Mouse (Mus musculus): ENCODE measurements around the gene Fam114a1. TPM values are rescaled to one million over a fixed set of nuclear protein-coding genes. Genes with fewer than 3 reads are reported as not detected.

Gene Fam114a1
- polyA plus RNA-seq, 1 experiment from 2014 or later: 38.8 TPM

DNA sequence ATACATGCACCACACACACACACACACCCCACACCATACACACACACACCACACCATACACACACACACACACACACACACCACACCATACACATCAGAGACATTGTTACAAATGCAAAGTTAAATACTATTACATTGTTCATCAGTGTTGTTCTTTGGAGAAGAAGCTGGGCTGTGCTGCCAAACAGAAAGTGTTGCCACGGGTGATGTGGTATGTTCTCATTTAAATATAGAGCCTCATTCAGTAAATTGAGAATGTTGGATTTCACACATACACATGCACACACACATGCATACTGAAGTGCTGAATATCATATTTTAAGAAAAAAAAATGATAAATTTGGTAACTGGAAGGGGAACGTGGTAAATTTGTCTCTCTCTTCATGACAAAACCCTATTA, 54.8 kb downstream of the Fam114a1 start:
- Histone ChIP-seq H3K9me3 (ENCODE audit: control insufficient read depth, low read length) (no peaks in the 10 kb centered on the region), H3K4me1 (ENCODE audit: control insufficient read depth, insufficient read depth, low read length) (no peaks in the 10 kb centered on the region), H3K27ac (ENCODE audit: low read length) (no peak overlapping the region), H3K27me3 (replicated peaks; ENCODE audit: control insufficient read depth, insufficient read depth, low read length) (no peaks in the 10 kb centered on the region), H3K36me3 (ENCODE audit: control insufficient read depth, insufficient read depth, low read length) (peaks cover 7% of the 10 kb centered on the region), H3K4me3 (ENCODE audit: low read length) (no peak overlapping the region), H3K4me2 (ENCODE audit: low read depth, low read length) (no peak overlapping the region), H3K9ac (ENCODE audit: low read depth, low read length) (no peak overlapping the region)
- 80% methylated on average over 2 of the region's 2 CpGs for WGBS
- no peak for ATAC-seq

DNA sequence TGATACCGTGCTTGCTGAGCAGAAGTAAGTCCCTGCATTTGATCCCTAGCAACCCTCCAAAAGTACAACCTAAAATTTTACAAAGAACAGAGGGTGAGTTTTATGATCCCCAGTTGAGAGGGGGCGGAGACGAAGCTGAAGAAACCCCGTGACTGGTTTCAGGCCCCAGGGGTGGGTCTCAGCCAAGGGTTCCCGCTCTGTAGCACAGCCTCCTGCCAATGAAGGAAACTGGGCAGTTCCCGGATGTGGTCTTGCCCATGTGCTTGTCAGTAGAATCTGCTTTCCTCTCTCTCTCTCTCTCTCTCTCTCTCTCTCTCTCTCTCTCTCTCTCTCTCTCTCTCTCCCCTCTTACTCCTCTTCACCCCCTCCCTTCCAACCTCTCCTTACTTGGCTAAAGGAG, 56.0 kb downstream of the Fam114a1 start:
- no peak for ATAC-seq

DNA sequence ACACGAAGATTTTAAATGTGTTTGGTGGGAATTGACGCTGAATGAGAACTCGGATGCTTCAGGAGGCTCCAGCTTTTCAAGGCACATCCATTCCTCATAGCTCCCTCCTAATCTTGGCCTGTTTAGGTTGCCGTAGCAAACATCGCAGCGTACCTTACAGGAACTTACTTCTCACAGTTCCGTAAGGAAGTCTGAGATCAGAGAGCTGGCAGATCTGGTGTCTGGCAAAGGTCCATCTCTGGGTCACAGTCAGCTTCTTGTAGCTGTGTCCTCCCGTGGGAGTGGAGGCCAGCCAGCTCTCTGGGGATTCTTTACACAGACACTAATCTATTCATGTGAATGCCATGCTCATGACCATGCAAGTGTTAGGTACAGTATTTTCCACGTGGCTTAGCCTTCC, 56.9 kb downstream of the Fam114a1 start:
- Histone ChIP-seq H3K36me3 (ENCODE audit: control insufficient read depth, insufficient read depth, low read length) (peaks cover 7% of the 10 kb centered on the region), H3K9me3 (ENCODE audit: control insufficient read depth, low read length) (no peaks in the 10 kb centered on the region), H3K27me3 (replicated peaks; ENCODE audit: control insufficient read depth, insufficient read depth, low read length) (no peaks in the 10 kb centered on the region), H3K27ac (ENCODE audit: low read length) (no peak overlapping the region), H3K9ac (ENCODE audit: low read depth, low read length) (no peak overlapping the region), H3K4me1 (ENCODE audit: control insufficient read depth, insufficient read depth, low read length) (no peaks in the 10 kb centered on the region), H3K4me2 (ENCODE audit: low read depth, low read length) (no peak overlapping the region), H3K4me3 (ENCODE audit: low read length) (no peak overlapping the region)
- no peak for ATAC-seq
- WGBS: 73% methylated on average over 9 of the region's 9 CpGs

More for the DNA sequence above, 56.0 kb downstream of the Fam114a1 start:
- no peaks in the 10 kb centered on the region for H3K27me3 ChIP-seq (replicated peaks; ENCODE audit: control insufficient read depth, insufficient read depth, low read length)
- H3K36me3 ChIP-seq (ENCODE audit: control insufficient read depth, insufficient read depth, low read length): peaks cover 10% of the 10 kb centered on the region
- no peak overlapping the region for H3K4me2 ChIP-seq (ENCODE audit: low read depth, low read length)
- no peaks in the 10 kb centered on the region for H3K9me3 ChIP-seq (ENCODE audit: control insufficient read depth, low read length)
- WGBS: 40% methylated on average over 6 of the region's 6 CpGs
- H3K4me1 ChIP-seq (ENCODE audit: control insufficient read depth, insufficient read depth, low read length): no peaks in the 10 kb centered on the region
- no peak overlapping the region for H3K9ac ChIP-seq (ENCODE audit: low read depth, low read length)
- H3K27ac ChIP-seq (ENCODE audit: low read length): no peak overlapping the region
- no peak overlapping the region for H3K4me3 ChIP-seq (ENCODE audit: low read length)

DNA sequence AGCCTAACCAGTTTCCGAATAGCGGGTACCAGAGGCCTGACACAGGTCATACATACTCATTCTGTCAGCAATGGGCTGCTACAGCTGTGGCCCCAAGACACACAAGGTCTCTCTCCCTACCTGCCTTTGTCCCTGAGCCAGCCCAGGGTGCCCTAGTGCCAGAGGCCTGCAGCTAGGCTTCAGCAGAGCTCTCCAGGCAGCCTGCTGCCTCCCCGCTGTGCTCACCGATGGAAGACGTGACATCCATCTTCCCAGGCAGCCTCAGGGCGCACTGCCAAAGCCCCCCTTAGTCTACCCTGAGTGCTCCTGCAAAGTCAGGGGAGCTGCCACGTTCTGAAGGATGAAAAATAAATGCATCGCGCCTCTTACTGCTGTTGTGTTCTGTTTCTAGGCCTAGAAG, 58.1 kb downstream of the Fam114a1 start:
- H3K4me3 ChIP-seq (ENCODE audit: low read length): no peak overlapping the region
- H3K36me3 ChIP-seq (ENCODE audit: control insufficient read depth, insufficient read depth, low read length): peaks cover 6% of the 10 kb centered on the region; the same call in 1 of the 2 replicates
- H3K4me1 ChIP-seq (ENCODE audit: control insufficient read depth, insufficient read depth, low read length): no peaks in the 10 kb centered on the region
- ATAC-seq: no peak
- WGBS: 52% methylated on average over 9 of the region's 9 CpGs
- no peak overlapping the region for H3K4me2 ChIP-seq (ENCODE audit: low read depth, low read length)
- no peak overlapping the region for H3K27ac ChIP-seq (ENCODE audit: low read length)
- no peak overlapping the region for H3K9ac ChIP-seq (ENCODE audit: low read depth, low read length)
- H3K9me3 ChIP-seq (ENCODE audit: control insufficient read depth, low read length): no peaks in the 10 kb centered on the region
- H3K27me3 ChIP-seq (replicated peaks; ENCODE audit: control insufficient read depth, insufficient read depth, low read length): no peaks in the 10 kb centered on the region

DNA sequence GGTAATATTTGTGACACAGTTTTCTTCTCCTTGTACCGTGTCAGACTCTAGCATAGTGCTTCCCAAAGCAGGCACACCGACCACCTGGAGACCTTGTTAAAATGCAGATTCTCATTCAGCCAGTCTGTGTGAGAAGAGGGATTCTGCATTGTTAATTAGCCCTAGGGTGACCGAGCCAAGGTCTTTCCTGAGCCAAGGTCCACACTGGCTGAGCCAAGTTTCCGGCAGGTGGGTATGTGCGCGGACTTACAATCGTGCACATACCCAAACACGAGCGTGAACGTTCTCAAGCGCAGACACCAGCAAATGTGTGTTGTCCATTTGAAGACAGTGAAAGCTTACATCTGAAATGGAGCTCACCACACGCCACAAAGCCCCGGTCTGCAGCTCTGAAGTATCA, 66.7 kb downstream of the Fam114a1 start:
- Histone ChIP-seq H3K4me2 (ENCODE audit: low read depth, low read length) (no peak overlapping the region), H3K27ac (ENCODE audit: low read length) (no peak overlapping the region), H3K36me3 (ENCODE audit: control insufficient read depth, insufficient read depth, low read length) (peaks cover 9% of the 10 kb centered on the region; the same call in 1 of the 2 replicates), H3K4me1 (ENCODE audit: control insufficient read depth, insufficient read depth, low read length) (no peaks in the 10 kb centered on the region), H3K9ac (ENCODE audit: low read depth, low read length) (no peak overlapping the region), H3K27me3 (replicated peaks; ENCODE audit: control insufficient read depth, insufficient read depth, low read length) (no peaks in the 10 kb centered on the region), H3K4me3 (ENCODE audit: low read length) (no peak overlapping the region), H3K9me3 (ENCODE audit: control insufficient read depth, low read length) (no peaks in the 10 kb centered on the region)
- ATAC-seq: no peak
- WGBS: 82% methylated on average over 13 of the region's 13 CpGs

DNA sequence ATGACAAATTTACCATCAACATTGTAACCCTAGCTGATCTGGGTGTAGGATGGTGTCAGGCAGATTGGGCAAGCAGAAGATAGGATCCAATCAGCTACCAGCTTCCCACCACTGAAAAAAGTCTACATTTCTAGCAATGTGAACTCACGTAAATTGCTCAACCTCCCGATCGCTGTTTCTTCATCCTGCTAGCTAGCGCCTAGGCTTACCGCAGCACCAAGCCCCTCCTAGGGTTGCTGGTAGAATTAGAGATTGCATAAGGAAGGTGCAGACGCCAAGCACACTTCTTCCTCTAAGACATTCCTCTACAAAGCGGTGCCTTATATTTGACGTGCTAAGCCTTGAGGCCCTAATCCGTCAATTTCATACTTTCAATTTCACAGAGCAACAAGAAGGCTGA, 68.4 kb downstream of the Fam114a1 start:
- Histone ChIP-seq H3K9me3 (ENCODE audit: control insufficient read depth, low read length) (no peaks in the 10 kb centered on the region), H3K9ac (ENCODE audit: low read depth, low read length) (no peak overlapping the region), H3K27ac (ENCODE audit: low read length) (no peak overlapping the region), H3K4me1 (ENCODE audit: control insufficient read depth, insufficient read depth, low read length) (no peaks in the 10 kb centered on the region), H3K36me3 (ENCODE audit: control insufficient read depth, insufficient read depth, low read length) (peaks cover 9% of the 10 kb centered on the region; the same call in 1 of the 2 replicates), H3K4me3 (ENCODE audit: low read length) (no peak overlapping the region), H3K27me3 (replicated peaks; ENCODE audit: control insufficient read depth, insufficient read depth, low read length) (no peaks in the 10 kb centered on the region), H3K4me2 (ENCODE audit: low read depth, low read length) (no peak overlapping the region)
- no peak for ATAC-seq
- WGBS: 68% methylated on average over 9 of the region's 9 CpGs

- H3K27me3 ChIP-seq (replicated peaks; ENCODE audit: control insufficient read depth, insufficient read depth, low read length): no peaks in the 10 kb centered on the region
- peak overlapping the region; percentile 40; the same call in 1 of the 2 replicates for H3K27ac ChIP-seq (ENCODE audit: low read length)
- H3K4me2 ChIP-seq (ENCODE audit: low read depth, low read length): no peak overlapping the region
- no peaks in the 10 kb centered on the region for H3K4me1 ChIP-seq (ENCODE audit: control insufficient read depth, insufficient read depth, low read length)
- no peak; the same call in 1 of the 2 replicates for ATAC-seq
- WGBS: 75% methylated on average over 11 of the region's 11 CpGs
- H3K9ac ChIP-seq (ENCODE audit: low read depth, low read length): no peak overlapping the region
- H3K9me3 ChIP-seq (ENCODE audit: control insufficient read depth, low read length): no peaks in the 10 kb centered on the region
- H3K4me3 ChIP-seq (ENCODE audit: low read length): no peak overlapping the region
- H3K36me3 ChIP-seq (ENCODE audit: control insufficient read depth, insufficient read depth, low read length): peaks cover 9% of the 10 kb centered on the region; the same call in 1 of the 2 replicates
Observed at GRCm38 (mm10) chr5:65038811-65039571, 69.1 kb downstream of the Fam114a1 start.

- no peaks in the 10 kb centered on the region for H3K9me3 ChIP-seq (ENCODE audit: control insufficient read depth, low read length)
- no peak overlapping the region for H3K4me2 ChIP-seq (ENCODE audit: low read depth, low read length)
- ATAC-seq: no peak
- 76% methylated on average over 5 of the region's 5 CpGs for WGBS
- H3K27ac ChIP-seq (ENCODE audit: low read length): no peak overlapping the region
- peaks cover 4% of the 10 kb centered on the region; the same call in 1 of the 2 replicates for H3K36me3 ChIP-seq (ENCODE audit: control insufficient read depth, insufficient read depth, low read length)
- H3K9ac ChIP-seq (ENCODE audit: low read depth, low read length): no peak overlapping the region
- no peaks in the 10 kb centered on the region for H3K27me3 ChIP-seq (replicated peaks; ENCODE audit: control insufficient read depth, insufficient read depth, low read length)
- H3K4me1 ChIP-seq (ENCODE audit: control insufficient read depth, insufficient read depth, low read length): no peaks in the 10 kb centered on the region
- no peak overlapping the region for H3K4me3 ChIP-seq (ENCODE audit: low read length)
Observed at GRCm38 (mm10) chr5:65040463-65040862, 70.6 kb downstream of the Fam114a1 start.

- 76% methylated on average over 11 of the region's 11 CpGs for WGBS
- Histone ChIP-seq H3K27me3 (replicated peaks; ENCODE audit: control insufficient read depth, insufficient read depth, low read length) (no peaks in the 10 kb centered on the region), H3K4me2 (ENCODE audit: low read depth, low read length) (no peak overlapping the region)
Observed at GRCm38 (mm10) chr5:65043407-65043895, 73.6 kb downstream of the Fam114a1 start.

More at GRCm38 (mm10) chr5:65043407-65043895, 73.6 kb downstream of the Fam114a1 start:
- Histone ChIP-seq H3K4me1 (ENCODE audit: control insufficient read depth, insufficient read depth, low read length) (no peaks in the 10 kb centered on the region), H3K4me3 (ENCODE audit: low read length) (no peak overlapping the region), H3K27ac (ENCODE audit: low read length) (no peak overlapping the region), H3K36me3 (ENCODE audit: control insufficient read depth, insufficient read depth, low read length) (peaks cover 4% of the 10 kb centered on the region; the same call in 1 of the 2 replicates), H3K9ac (ENCODE audit: low read depth, low read length) (no peak overlapping the region), H3K9me3 (ENCODE audit: control insufficient read depth, low read length) (no peaks in the 10 kb centered on the region)
- no peak for ATAC-seq
